ENCODE assay signal across 17 mouse cellular contexts in genomic region chr5:16362076-16362475, GRCm38 (mm10).
"Had no signal": no experiment of that assay in that cellular context is flagged by ENCODE, and none has a peak within 500 bp of the region (broad histone marks: within the 10 kb centered on the region; RNA-seq: fewer than 3 reads in every experiment).

No protein-coding gene starts in this region.

- H3K4me1 ChIP-seq: lung, embryonic 15.5 days; megakaryocyte, embryonic 14.5 days; midbrain, embryonic 13.5 days; midbrain, embryonic 15.5 days; neural tube, embryonic 12.5 days; stomach, embryonic 15.5 days had no signal

- DNase-seq: lung, adult 2 months; lung, postnatal 14 days; lung, postnatal 36 days; right cerebral cortex, postnatal 14 days; thymus, adult 2 months; thymus, postnatal 25 days; thymus, postnatal 4 days had no signal

- H3K27me3 ChIP-seq: lung, embryonic 15.5 days; megakaryocyte, embryonic 14.5 days; midbrain, embryonic 13.5 days; midbrain, embryonic 15.5 days; neural tube, embryonic 12.5 days; stomach, embryonic 15.5 days had no signal

- H3K36me3 ChIP-seq: lung, embryonic 15.5 days; midbrain, embryonic 15.5 days; neural tube, embryonic 12.5 days; stomach, embryonic 15.5 days had no signal

- H3K9me3 ChIP-seq: lung, embryonic 15.5 days; megakaryocyte, embryonic 14.5 days; midbrain, embryonic 13.5 days; midbrain, embryonic 15.5 days; neural tube, embryonic 12.5 days; stomach, embryonic 15.5 days had no signal

- H3K9ac ChIP-seq: lung, embryonic 15.5 days; midbrain, embryonic 13.5 days; midbrain, embryonic 15.5 days; neural tube, embryonic 12.5 days; stomach, embryonic 15.5 days had no signal

- H3K27ac ChIP-seq: lung, embryonic 15.5 days; macrophage; midbrain, embryonic 13.5 days; midbrain, embryonic 15.5 days; neural tube, embryonic 12.5 days; stomach, embryonic 15.5 days; stomach, postnatal 0 days had no signal

- ATAC-seq: lung, postnatal 0 days; midbrain, embryonic 13.5 days; midbrain, embryonic 15.5 days had no signal

- H3K4me2 ChIP-seq: lung, embryonic 15.5 days; midbrain, embryonic 11.5 days; midbrain, embryonic 13.5 days; midbrain, embryonic 15.5 days; neural tube, embryonic 12.5 days; stomach, embryonic 15.5 days had no signal

- H3K4me3 ChIP-seq: lung, embryonic 15.5 days; megakaryocyte, embryonic 14.5 days; midbrain, embryonic 13.5 days; midbrain, embryonic 15.5 days; neural tube, embryonic 12.5 days; stomach, embryonic 15.5 days had no signal
